Mouse (Mus musculus) liver, embryonic 11.5 days (tissue): ENCODE results near the gene Palld. TPM values are rescaled to one million over a fixed set of nuclear protein-coding genes. Genes with fewer than 3 reads are reported as not detected.

Experiments
- ATAC-seq: fragments of 200-750 bp; cut with Nextera tagmentation; replicated peaks from 2 replicates; pipeline ENCODE4 v1.8.0; 2017; ENCODE audit warnings: moderate number of reproducible peaks, mild to moderate bottlenecking, moderate TSS enrichment, moderate library complexity; ENCODE audit not compliant: low FRiP score
- DNase-seq: peaks from one replicate; pipeline ENCODE4 v3.0.0-alpha.2; 2017; ENCODE audit warnings: low spot score
- H3K27ac ChIP-seq: fragments of 300-500 bp; sonication (generic); 2 replicates; pipeline ENCODE4 v1.5.1; 2014; ENCODE audit warnings: mild to moderate bottlenecking, low read depth, low read length, control low read depth
- H3K27me3 ChIP-seq: fragments of 300-500 bp; sonication (generic); replicated peaks from 2 replicates; pipeline ENCODE4 v1.6.1; 2014; ENCODE audit warnings: low read length, mixed read lengths; ENCODE audit not compliant: control insufficient read depth, insufficient read depth
- H3K36me3 ChIP-seq: fragments of 300-500 bp; sonication (generic); 2 replicates; pipeline ENCODE4 v1.6.1; 2014; ENCODE audit warnings: mild to moderate bottlenecking, low read length, moderate library complexity, mixed read lengths; ENCODE audit not compliant: control insufficient read depth, insufficient read depth
- H3K4me1 ChIP-seq: fragments of 300-500 bp; sonication (generic); replicated peaks from 2 replicates; pipeline ENCODE4 v1.6.1; 2014; ENCODE audit warnings: low read length, mixed read lengths; ENCODE audit not compliant: control insufficient read depth, insufficient read depth
- H3K4me2 ChIP-seq: fragments of 300-500 bp; sonication (generic); 2 replicates; pipeline ENCODE4 v1.6.1; 2014; ENCODE audit warnings: mild to moderate bottlenecking, control low read depth, moderate library complexity
- H3K4me3 ChIP-seq: fragments of 300-500 bp; sonication (generic); 2 replicates; pipeline ENCODE4 v1.5.1; 2014; ENCODE audit warnings: low read depth, low read length, control low read depth
- H3K9ac ChIP-seq: fragments of 300-500 bp; sonication (generic); 2 replicates; pipeline ENCODE4 v1.6.1; 2014; ENCODE audit warnings: low read depth, low read length, control low read depth
- H3K9me3 ChIP-seq: fragments of 300-500 bp; sonication (generic); 2 replicates; pipeline ENCODE4 v1.6.1; 2016; ENCODE audit warnings: low read length, inconsistent platforms, mixed read lengths; ENCODE audit not compliant: control insufficient read depth
- WGBS: fragments of 180-500 bp; shearing (Covaris S2); extraction: QIAGEN DNeasy Blood & Tissue Kit; methylation state at CpG from one replicate; pipeline ENCODE4 v1.1.7; 2014; 5-methylcytosine and 5-hydroxymethylcytosine counted together
- polyA plus RNA-seq: library from polyadenylated mRNA; unstranded; fragments of >200 nt; fragmentation: Nextera tagmentation; extraction: Ambion mirVana; gene quantifications from 2 replicates; pipeline ENCODE4 v1.2.1, GENCODE M21; 2014

Gene Palld
- polyA plus RNA-seq, 1 experiment from 2014 or later: 22.9 TPM

GRCm38 (mm10) chr8:61587731-61588130 is 314.8 kb downstream of the Palld start:
- H3K4me3 ChIP-seq: no peak overlapping the region
- H3K9ac ChIP-seq: no peak overlapping the region
- DNase-seq (no peak), ATAC-seq (no peak)
- no peaks in the 10 kb centered on the region for H3K36me3 ChIP-seq
- H3K27me3 ChIP-seq: no peaks in the 10 kb centered on the region; the same call in 1 of the 2 replicates
- WGBS: 74% methylated on average over 3 of the region's 3 CpGs
- no peak overlapping the region for H3K27ac ChIP-seq
- H3K4me2 ChIP-seq: no peak overlapping the region
- no peaks in the 10 kb centered on the region for H3K9me3 ChIP-seq
- H3K4me1 ChIP-seq: peaks cover 12% of the 10 kb centered on the region

DNA sequence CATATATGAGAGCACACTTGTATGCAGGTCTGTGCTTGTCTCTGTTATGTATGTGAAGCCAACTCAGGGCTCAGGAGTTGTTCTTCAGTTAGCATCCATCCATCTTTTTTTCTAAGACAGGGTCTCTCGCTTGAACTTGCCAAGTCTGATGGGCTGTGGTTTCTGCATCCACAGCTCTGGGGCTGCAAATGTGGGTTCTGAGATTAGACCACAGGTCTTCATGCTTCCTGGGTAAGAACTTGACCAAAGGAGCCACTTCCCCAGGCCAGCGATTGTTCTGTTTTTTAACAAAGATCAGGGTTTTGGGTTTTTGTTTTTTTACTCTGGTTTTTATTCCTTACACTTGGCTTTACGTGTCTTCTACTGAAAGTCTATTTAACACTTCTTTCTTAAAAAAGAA is 316.0 kb downstream of the Palld start:
- 51% methylated on average over 3 of the region's 3 CpGs for WGBS
- Histone ChIP-seq H3K4me3 (no peak overlapping the region), H3K27me3 (no peaks in the 10 kb centered on the region; the same call in 1 of the 2 replicates), H3K9me3 (no peaks in the 10 kb centered on the region), H3K9ac (no peak overlapping the region), H3K36me3 (no peaks in the 10 kb centered on the region), H3K4me1 (peaks cover 12% of the 10 kb centered on the region), H3K27ac (no peak overlapping the region), H3K4me2 (no peak overlapping the region)
- DNase-seq: no peak
- no peak for ATAC-seq

GRCm38 (mm10) chr8:61585746-61586145 is 316.7 kb downstream of the Palld start:
- H3K4me3 ChIP-seq: no peak overlapping the region
- 65% methylated on average over 3 of the region's 3 CpGs for WGBS
- no peaks in the 10 kb centered on the region; the same call in 1 of the 2 replicates for H3K27me3 ChIP-seq
- ATAC-seq: no peak
- DNase-seq: no peak
- H3K36me3 ChIP-seq: no peaks in the 10 kb centered on the region
- no peaks in the 10 kb centered on the region for H3K9me3 ChIP-seq
- no peak overlapping the region for H3K9ac ChIP-seq
- peaks cover 8% of the 10 kb centered on the region for H3K4me1 ChIP-seq
- H3K27ac ChIP-seq: no peak overlapping the region
- H3K4me2 ChIP-seq: no peak overlapping the region

DNA sequence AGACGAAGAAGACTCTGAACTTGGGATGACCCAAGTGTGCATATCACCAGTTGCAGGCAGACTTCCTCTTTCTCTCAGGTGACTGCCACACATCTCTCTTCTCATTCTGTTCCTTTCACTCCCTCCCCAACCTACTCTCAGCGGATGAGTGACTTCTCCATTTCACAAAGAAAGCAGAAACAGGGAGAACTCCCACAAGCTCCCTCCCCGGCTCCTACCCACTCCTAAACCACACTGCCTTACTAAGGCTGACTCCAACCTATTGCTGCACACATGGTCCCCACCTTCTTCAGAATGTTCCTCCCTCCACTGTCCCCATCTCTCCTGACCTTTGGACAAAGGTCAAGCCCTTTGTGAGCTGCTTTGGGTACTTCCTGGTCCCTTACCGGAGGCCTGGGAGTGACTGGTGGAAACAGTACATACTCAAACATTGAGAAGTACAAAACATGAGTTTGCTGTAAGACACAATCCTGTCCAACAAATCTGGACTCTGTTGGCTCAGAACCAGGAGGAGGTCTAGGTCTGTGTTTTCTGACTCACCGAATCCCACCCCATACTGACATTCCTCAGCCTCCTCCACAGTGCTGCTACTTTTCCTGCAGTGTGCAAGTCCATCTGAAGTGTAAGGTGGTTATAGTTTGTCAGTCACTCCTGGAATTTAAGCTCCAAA is 317.6 kb downstream of the Palld start:
- H3K4me3 ChIP-seq: no peak overlapping the region
- H3K27ac ChIP-seq: no peak overlapping the region
- no peaks in the 10 kb centered on the region; the same call in 1 of the 2 replicates for H3K27me3 ChIP-seq
- ATAC-seq (no peak), DNase-seq (no peak)
- H3K9ac ChIP-seq: no peak overlapping the region
- no peaks in the 10 kb centered on the region; the same call in 1 of the 2 replicates for H3K36me3 ChIP-seq
- H3K4me2 ChIP-seq: no peak overlapping the region
- H3K4me1 ChIP-seq: peaks cover 7% of the 10 kb centered on the region
- 47% methylated on average over 5 of the region's 5 CpGs for WGBS
- H3K9me3 ChIP-seq: no peaks in the 10 kb centered on the region

- Histone ChIP-seq H3K9ac (no peak overlapping the region), H3K36me3 (no peaks in the 10 kb centered on the region; the same call in 1 of the 2 replicates), H3K27ac (no peak overlapping the region), H3K4me3 (no peak overlapping the region), H3K4me2 (no peak overlapping the region), H3K27me3 (no peaks in the 10 kb centered on the region), H3K9me3 (no peaks in the 10 kb centered on the region), H3K4me1 (peaks cover 5% of the 10 kb centered on the region; the same call in 1 of the 2 replicates)
- 85% methylated on average over 8 of the region's 8 CpGs for WGBS
- DNase-seq (no peak), ATAC-seq (no peak)
Measured at GRCm38 (mm10) chr8:61582547-61582946, 319.9 kb downstream of the Palld start.

GRCm38 (mm10) chr8:61581259-61581658 is 321.2 kb downstream of the Palld start:
- no peaks in the 10 kb centered on the region for H3K9me3 ChIP-seq

GRCm38 (mm10) chr8:61579831-61580230 is 322.7 kb downstream of the Palld start:
- H3K27me3 ChIP-seq: no peaks in the 10 kb centered on the region
- ATAC-seq: no peak
- DNase-seq: no peak
- H3K4me3 ChIP-seq: no peak overlapping the region
- WGBS: 78% methylated on average over 4 of the region's 4 CpGs
- no peaks in the 10 kb centered on the region; the same call in 1 of the 2 replicates for H3K36me3 ChIP-seq
- H3K9me3 ChIP-seq: no peaks in the 10 kb centered on the region
- no peak overlapping the region for H3K4me2 ChIP-seq
- H3K9ac ChIP-seq: no peak overlapping the region
- H3K4me1 ChIP-seq: peaks cover 4% of the 10 kb centered on the region; the same call in 1 of the 2 replicates
- no peak overlapping the region for H3K27ac ChIP-seq

More at GRCm38 (mm10) chr8:61581259-61581658, 321.2 kb downstream of the Palld start:
- H3K9ac ChIP-seq: no peak overlapping the region
- H3K4me2 ChIP-seq: no peak overlapping the region
- H3K27me3 ChIP-seq: no peaks in the 10 kb centered on the region
- no peaks in the 10 kb centered on the region; the same call in 1 of the 2 replicates for H3K36me3 ChIP-seq
- 79% methylated on average over 5 of the region's 5 CpGs for WGBS
- H3K4me1 ChIP-seq: peaks cover 5% of the 10 kb centered on the region; the same call in 1 of the 2 replicates
- ATAC-seq (no peak), DNase-seq (no peak)
- no peak overlapping the region for H3K4me3 ChIP-seq
- no peak overlapping the region for H3K27ac ChIP-seq

DNA sequence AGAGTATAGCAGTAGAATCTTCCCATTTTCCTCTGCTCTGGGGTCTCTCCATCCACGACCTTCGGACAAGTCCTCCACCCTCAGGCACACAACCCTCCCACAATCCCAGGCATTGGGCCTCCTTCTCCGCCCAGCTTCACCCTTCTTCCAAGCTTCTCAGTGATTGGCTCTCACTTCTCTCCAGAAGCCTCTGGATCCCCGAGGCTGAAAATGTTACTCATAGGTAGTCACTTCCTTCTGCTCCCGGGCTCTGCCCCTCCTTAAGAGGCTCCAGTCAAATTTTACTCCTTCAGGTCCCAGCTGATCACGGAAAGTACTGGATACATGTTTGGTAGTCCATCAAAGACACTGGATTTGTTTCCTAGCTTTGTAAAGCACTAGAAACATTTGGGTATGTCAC is 323.7 kb downstream of the Palld start:
- no peaks in the 10 kb centered on the region; the same call in 1 of the 2 replicates for H3K36me3 ChIP-seq
- H3K27me3 ChIP-seq: no peaks in the 10 kb centered on the region
- no peak overlapping the region for H3K4me2 ChIP-seq
- no peak for ATAC-seq
- no peaks in the 10 kb centered on the region for H3K4me1 ChIP-seq
- H3K27ac ChIP-seq: no peak overlapping the region
- 69% methylated on average over 6 of the region's 6 CpGs for WGBS
- H3K9ac ChIP-seq: no peak overlapping the region
- no peak overlapping the region for H3K4me3 ChIP-seq
- DNase-seq: no peak
- H3K9me3 ChIP-seq: no peaks in the 10 kb centered on the region

- H3K4me2 ChIP-seq: no peak overlapping the region
- WGBS: 54% methylated on average over 4 of the region's 4 CpGs
- no peaks in the 10 kb centered on the region for H3K9me3 ChIP-seq
- no peak overlapping the region for H3K9ac ChIP-seq
- H3K4me3 ChIP-seq: no peak overlapping the region
- no peaks in the 10 kb centered on the region for H3K27me3 ChIP-seq
- H3K27ac ChIP-seq: no peak overlapping the region
- DNase-seq (no peak), ATAC-seq (no peak)
- H3K4me1 ChIP-seq: no peaks in the 10 kb centered on the region
- no peaks in the 10 kb centered on the region; the same call in 1 of the 2 replicates for H3K36me3 ChIP-seq
Measured at GRCm38 (mm10) chr8:61575096-61575653, 327.3 kb downstream of the Palld start.
